10 mouse cellular contexts compared by ENCODE assay signal in genomic region chr6:136531792-136532230, GRCm38 (mm10). TPM values are rescaled to one million over a fixed set of nuclear protein-coding genes. Genes with fewer than 3 reads are reported as not detected.
DNase-seq lines count a peak whose midpoint lies in the region; ATAC-seq lines count a peak whose summit lies in the region.
"Had no signal": no experiment of that assay in that cellular context is flagged by ENCODE, and none has a peak within 500 bp of the region (broad histone marks: within the 10 kb centered on the region; RNA-seq: fewer than 3 reads in every experiment).

No protein-coding gene starts in this region.

- WGBS in forebrain, embryonic 12.5 days, result 59% methylated on average over 7 of the region's 7 CpGs
- 50% methylated on average over 7 of the region's 7 CpGs for WGBS in hindbrain, embryonic 14.5 days
- WGBS in neural tube, embryonic 14.5 days, result 59% methylated on average over 7 of the region's 7 CpGs

- no peaks in the 10 kb centered on the region for H3K27me3 ChIP-seq in forebrain, embryonic 12.5 days
- no peaks in the 10 kb centered on the region for H3K27me3 ChIP-seq in hindbrain, embryonic 14.5 days (ENCODE audit: control insufficient read depth, insufficient read depth, low read length)
- H3K27me3 ChIP-seq in neural tube, embryonic 14.5 days (ENCODE audit: control insufficient read depth, insufficient read depth, low read length), result no peaks in the 10 kb centered on the region
- H3K27me3 ChIP-seq: CH12.LX had no signal

- 0 out of 2 replicates have a peak overlapping the region, but pooled peaks have one; percentile 10 for H3K4me2 ChIP-seq in forebrain, embryonic 12.5 days
- peak overlapping the region; percentile 49; the same call in 1 of the 2 replicates for H3K4me2 ChIP-seq in hindbrain, embryonic 14.5 days (replicated peaks)
- no peak overlapping the region for H3K4me2 ChIP-seq in neural tube, embryonic 14.5 days (ENCODE audit: low read depth, low read length)

- H3K36me3 ChIP-seq in forebrain, embryonic 12.5 days (replicated peaks), result peaks cover 12% of the 10 kb centered on the region; the same call in 1 of the 2 replicates
- no peaks in the 10 kb centered on the region for H3K36me3 ChIP-seq in hindbrain, embryonic 14.5 days (replicated peaks; ENCODE audit: control insufficient read depth, insufficient read depth)
- no peaks in the 10 kb centered on the region for H3K36me3 ChIP-seq in neural tube, embryonic 14.5 days (ENCODE audit: control insufficient read depth, insufficient read depth, low read length)

- no peak overlapping the region for H3K9ac ChIP-seq in forebrain, embryonic 12.5 days
- H3K9ac ChIP-seq in hindbrain, embryonic 14.5 days, result no peak overlapping the region
- no peak overlapping the region for H3K9ac ChIP-seq in neural tube, embryonic 14.5 days (replicated peaks; ENCODE audit: low read depth, low read length)

- ATAC-seq in cerebellum, adult (ENCODE audit: insufficient number of reproducible peaks, low FRiP score, low TSS enrichment), result 0 out of 2 replicates have a peak, but pooled peaks have one; percentile 12
- ATAC-seq in forebrain, embryonic 12.5 days (ENCODE audit: low FRiP score), result peak; percentile 19; the same call in 1 of the 2 replicates
- ATAC-seq in hindbrain, embryonic 14.5 days (ENCODE audit: low FRiP score), result no peak
- no peak for ATAC-seq in neural tube, embryonic 14.5 days (ENCODE audit: low read depth)

- H3K9me3 ChIP-seq in forebrain, embryonic 12.5 days, result no peaks in the 10 kb centered on the region; the same call in 1 of the 2 replicates
- 0 out of 2 replicates have a peak, but pooled peaks cover 7% of the 10 kb centered on the region for H3K9me3 ChIP-seq in hindbrain, embryonic 14.5 days (ENCODE audit: control insufficient read depth, low read length)
- no peaks in the 10 kb centered on the region for H3K9me3 ChIP-seq in neural tube, embryonic 14.5 days (ENCODE audit: control insufficient read depth, low read length)

- no peak overlapping the region for H3K4me3 ChIP-seq in forebrain, embryonic 12.5 days (replicated peaks)
- H3K4me3 ChIP-seq in hindbrain, embryonic 14.5 days (replicated peaks; ENCODE audit: low read length), result no peak overlapping the region
- no peak overlapping the region for H3K4me3 ChIP-seq in neural tube, embryonic 14.5 days (ENCODE audit: low read depth, low read length)

- DNase-seq in cerebellum, postnatal 4 days (ENCODE audit: low spot score in 2 of 2), result no peak
- peak; percentile 87 for DNase-seq in MEL-GATA-1-ER (ENCODE audit: extremely low read depth, low read depth)
- no peak for DNase-seq in hindbrain, embryonic 14.5 days (ENCODE audit: low spot score)
- DNase-seq in lung, adult 18-20 months, result peak; percentile 49 to 67
- DNase-seq in layer of hippocampus, adult 11-12 months (ENCODE audit: low spot score), result no peak

- peak overlapping the region; percentile 93 for H3K27ac ChIP-seq in forebrain, embryonic 12.5 days
- peak overlapping the region; percentile 96 for H3K27ac ChIP-seq in hindbrain, embryonic 14.5 days
- peak overlapping the region; percentile 83 for H3K27ac ChIP-seq in neural tube, embryonic 14.5 days (ENCODE audit: low read depth, low read length)
- H3K27ac ChIP-seq: macrophage had no signal

- peaks cover 28% of the 10 kb centered on the region for H3K4me1 ChIP-seq in forebrain, embryonic 12.5 days
- H3K4me1 ChIP-seq in hindbrain, embryonic 14.5 days (replicated peaks; ENCODE audit: control insufficient read depth, insufficient read depth, low read length), result peaks cover 33% of the 10 kb centered on the region
- H3K4me1 ChIP-seq in neural tube, embryonic 14.5 days (ENCODE audit: control insufficient read depth, insufficient read depth, low read length), result peaks cover 20% of the 10 kb centered on the region; the same call in 1 of the 2 replicates

RNA-seq across cellular contexts. Expression of gene Atf7ip, which starts 25.8 kb away (rescaled TPM):
- 63.2 and 72.4 TPM in 2 replicates for polyA plus RNA-seq in forebrain, embryonic 12.5 days (2016; fragmentation: Nextera tagmentation; extraction: Ambion mirVana)
- 42.8 and 49.7 TPM in 2 replicates for polyA plus RNA-seq in hindbrain, embryonic 14.5 days (2014; fragmentation: Nextera tagmentation; extraction: Ambion mirVana)
- polyA plus RNA-seq in neural tube, embryonic 14.5 days (2014; fragmentation: Nextera tagmentation; extraction: Ambion mirVana), result 49.2 and 59.5 TPM in 2 replicates

Comparison
In these comparisons a context has a peak if more than half of its experiments do, and no peak if none do; other contexts are left out.
1. ATAC-seq: peak in cerebellum, adult (single experiment) and forebrain, embryonic 12.5 days (single experiment); none in hindbrain, embryonic 14.5 days (single experiment) and neural tube, embryonic 14.5 days (single experiment).
2. DNase-seq: peak in MEL-GATA-1-ER (single experiment) and lung, adult 18-20 months (2 of 2); none in cerebellum, postnatal 4 days (0 of 2), hindbrain, embryonic 14.5 days (single experiment) and layer of hippocampus, adult 11-12 months (single experiment).
3. Peak in every context shown above with its lines, with median percentiles within 50 percentile points of each other: H3K27ac ChIP-seq.